Mouse (Mus musculus) C2C12 (cell line): Measurements from ENCODE around the gene G6pc3.

Source experiments
- CEBPB ChIP-seq: IDR thresholded peaks from one replicate; pipeline ENCODE4 v1.6.1; 2011; ENCODE audit warnings: low read depth, mild to moderate bottlenecking, control low read depth, moderate library complexity
- CTCF ChIP-seq: IDR thresholded peaks from one replicate; pipeline ENCODE4 v1.5.1; 2011; ENCODE audit not compliant: control insufficient read depth, insufficient read depth, insufficient read length
- MAX ChIP-seq: IDR thresholded peaks from one replicate; pipeline ENCODE4 v1.6.1; 2011; ENCODE audit warnings: mild to moderate bottlenecking, control low read depth
- MYOD1 ChIP-seq: IDR thresholded peaks from one replicate; pipeline ENCODE4 v1.6.1; 2011; ENCODE audit warnings: low read depth; ENCODE audit not compliant: control insufficient read depth, insufficient read length
- MYOG ChIP-seq: IDR thresholded peaks from one replicate; pipeline ENCODE4 v1.6.1; 2011; ENCODE audit not compliant: control insufficient read depth, insufficient read length; ENCODE audit errors: extremely low read depth
- USF1 ChIP-seq: IDR thresholded peaks from one replicate; pipeline ENCODE4 v1.6.1; 2011; ENCODE audit warnings: low read depth, mild to moderate bottlenecking, control low read depth, moderate library complexity

DNA sequence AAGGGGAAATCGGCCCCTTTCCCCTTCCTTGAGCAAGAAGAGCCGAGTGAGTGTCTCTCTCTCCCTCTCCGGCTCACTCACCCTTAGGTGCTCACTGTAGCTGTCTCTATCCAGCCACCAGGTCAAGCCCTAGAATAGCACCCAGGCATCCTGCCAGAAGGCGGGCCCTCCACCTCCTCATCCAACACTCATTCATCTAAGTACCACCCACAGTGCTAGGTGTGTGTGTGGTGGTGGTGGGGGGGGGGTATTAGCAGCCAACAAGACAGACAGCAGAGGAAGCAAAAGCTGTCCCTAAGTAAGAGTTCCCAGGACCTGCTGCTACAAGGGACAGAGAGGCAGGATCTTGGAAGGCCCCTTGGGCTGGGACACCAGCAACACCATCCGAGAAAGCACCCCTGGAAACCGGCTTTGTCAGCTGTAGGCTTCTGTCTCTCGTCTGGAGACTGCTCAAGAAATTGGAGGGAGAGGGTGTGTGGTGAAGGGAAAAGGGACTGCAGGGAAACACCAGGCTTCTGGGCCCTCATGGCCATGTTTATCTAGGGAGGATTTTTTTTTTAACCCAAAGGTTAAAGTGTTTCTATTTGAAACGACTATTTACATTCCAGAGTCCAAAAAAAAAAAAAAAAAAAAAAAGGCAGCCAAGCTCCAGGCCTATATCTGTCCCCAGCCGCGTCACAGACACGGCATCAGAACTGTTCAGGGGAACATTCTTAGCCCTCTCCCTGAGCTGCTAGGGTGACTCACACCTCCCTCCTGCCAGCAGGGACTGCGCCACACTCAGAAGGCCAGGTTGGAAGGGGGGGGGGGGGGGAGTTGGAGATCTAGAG lies 26.9 kb downstream of the G6pc3 start:
- no peak for TF ChIP-seq USF1
- no peak for TF ChIP-seq MYOD1
- TF ChIP-seq CTCF = no peak
- TF ChIP-seq MAX = peak; percentile 18
- no peak for TF ChIP-seq CEBPB
- TF ChIP-seq MYOG = no peak
